Mouse (Mus musculus) left cerebral cortex, postnatal 4 days (tissue): ENCODE data around the gene Jmy. TPM values are rescaled to one million over a fixed set of nuclear protein-coding genes. Genes with fewer than 3 reads are reported as not detected.

Source experiments
- DNase-seq: peaks from one replicate; pipeline ENCODE4 v3.0.0-alpha.2; 2022
- intact Hi-C: fragments of 180-260 bp; cut with DNase I; formaldehyde crosslinking; loops from one replicate; pipeline ENCODE4 v1.15.1; 2025
- total RNA-seq, 2 experiments: library from RNA; stranded (reverse); gene quantifications; 2 replicates each; pipeline ENCODE4 v1.2.3; 2021

Jmy gene
- total RNA-seq, 2 experiments from 2014 or later, result 40.4 to 44.4 TPM

- intact Hi-C loops, result no loop called here
- DNase-seq, result no peak
These were observed 31.3 kb downstream of the Jmy start for GRCm38 (mm10) chr13:93468355-93468754.

GRCm38 (mm10) chr13:93459566-93459965 is 40.0 kb downstream of the Jmy start:
- intact Hi-C loops, result no loop called here

GRCm38 (mm10) chr13:93458616-93459015 is 41.0 kb downstream of the Jmy start:
- intact Hi-C loops, result no loop called here
- DNase-seq, result no peak

More at GRCm38 (mm10) chr13:93459566-93459965, 40.0 kb downstream of the Jmy start:
- DNase-seq, result no peak

GRCm38 (mm10) chr13:93453275-93453674 is 46.3 kb downstream of the Jmy start:
- DNase-seq, result peak; percentile 55
- intact Hi-C loops, result no loop called here

- intact Hi-C loops, result no loop called here
- no peak for DNase-seq
These were observed 59.4 kb downstream of the Jmy start for GRCm38 (mm10) chr13:93440167-93440566.

GRCm38 (mm10) chr13:93429205-93429604 is 70.4 kb downstream of the Jmy start:
- DNase-seq, result no peak
- intact Hi-C loops, result no loop called here

GRCm38 (mm10) chr13:93427920-93428876 is 71.4 kb downstream of the Jmy start:
- no peak for DNase-seq
- intact Hi-C loops, result no loop called here

- intact Hi-C loops, result no loop called here
- DNase-seq, result no peak
These were observed 76.4 kb downstream of the Jmy start for GRCm38 (mm10) chr13:93423224-93423623.

- no peak for DNase-seq
- intact Hi-C loops, result no loop called here
These were observed 79.8 kb downstream of the Jmy start for GRCm38 (mm10) chr13:93419779-93420178.

- intact Hi-C loops, result no loop called here
- no peak for DNase-seq
These were observed 81.3 kb downstream of the Jmy start for GRCm38 (mm10) chr13:93418292-93418691.

- intact Hi-C loops, result no loop called here
- no peak for DNase-seq
These were observed 84.6 kb downstream of the Jmy start for GRCm38 (mm10) chr13:93415055-93415454.

GRCm38 (mm10) chr13:93410343-93410742 is 89.3 kb downstream of the Jmy start:
- intact Hi-C loops, result no loop called here
- DNase-seq, result no peak

- DNase-seq, result no peak
- intact Hi-C loops, result no loop called here
These were observed 92.8 kb downstream of the Jmy start for GRCm38 (mm10) chr13:93406855-93407254.

- DNase-seq, result no peak
- intact Hi-C loops, result no loop called here
These were observed 97.7 kb downstream of the Jmy start for GRCm38 (mm10) chr13:93401947-93402346.

- DNase-seq, result no peak
- intact Hi-C loops, result no loop called here
These were observed 99.8 kb downstream of the Jmy start for GRCm38 (mm10) chr13:93399710-93400216.

GRCm38 (mm10) chr13:93389242-93389625 is 110.4 kb downstream of the Jmy start:
- intact Hi-C loops, result no loop called here
- no peak for DNase-seq

- DNase-seq, result no peak
- intact Hi-C loops, result no loop called here
These were observed 110.9 kb downstream of the Jmy start for GRCm38 (mm10) chr13:93388594-93389241.

- peak; percentile 8 for DNase-seq
- intact Hi-C loops, result no loop called here
These were observed 112.2 kb downstream of the Jmy start for GRCm38 (mm10) chr13:93387440-93387839.

- DNase-seq, result no peak
- intact Hi-C loops, result no loop called here
These were observed 114.5 kb downstream of the Jmy start for GRCm38 (mm10) chr13:93385147-93385546.

- intact Hi-C loops, result no loop called here
- DNase-seq, result no peak
These were observed 115.1 kb downstream of the Jmy start for GRCm38 (mm10) chr13:93384481-93384880.

- intact Hi-C loops, result no loop called here
- DNase-seq, result no peak
These were observed 116.0 kb downstream of the Jmy start for GRCm38 (mm10) chr13:93383620-93384019.

- no peak for DNase-seq
- intact Hi-C loops, result no loop called here
These were observed 116.5 kb downstream of the Jmy start for GRCm38 (mm10) chr13:93383092-93383491.
